Mouse (Mus musculus): ENCODE measurements around the gene Bnip1.
A peak's percentile ranks its signal among the peaks of the same experiment; 100 is the strongest.

The Bnip1 gene

GRCm38 (mm10) chr17:26794744-26795143, 13.9 kb downstream of the Bnip1 start:
- DNase-seq = peak; percentile 37 to 66

DNA sequence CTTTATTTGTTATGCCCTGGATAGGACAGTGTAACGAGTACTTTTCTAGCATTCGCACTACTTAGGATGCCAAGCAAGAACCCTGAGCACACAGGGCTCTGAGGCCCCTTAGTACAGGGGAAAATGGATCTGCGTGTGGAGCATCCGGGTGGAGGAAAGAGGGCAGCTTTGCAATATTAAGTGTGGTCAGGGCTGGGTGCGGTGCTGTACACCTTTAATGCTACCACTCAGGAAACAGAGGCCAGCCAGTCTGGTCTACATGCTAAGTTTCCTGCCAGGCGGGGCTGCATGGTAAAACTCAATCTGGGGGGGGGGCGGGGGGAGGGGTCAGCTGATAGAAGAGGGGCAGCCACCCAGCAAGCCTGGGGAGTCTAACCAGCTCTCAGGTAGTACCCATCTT, 14.5 kb downstream of the Bnip1 start:
- DNase-seq = no peak

- no peak for DNase-seq
Measured at GRCm38 (mm10) chr17:26797379-26798128, 16.7 kb downstream of the Bnip1 start.

DNA sequence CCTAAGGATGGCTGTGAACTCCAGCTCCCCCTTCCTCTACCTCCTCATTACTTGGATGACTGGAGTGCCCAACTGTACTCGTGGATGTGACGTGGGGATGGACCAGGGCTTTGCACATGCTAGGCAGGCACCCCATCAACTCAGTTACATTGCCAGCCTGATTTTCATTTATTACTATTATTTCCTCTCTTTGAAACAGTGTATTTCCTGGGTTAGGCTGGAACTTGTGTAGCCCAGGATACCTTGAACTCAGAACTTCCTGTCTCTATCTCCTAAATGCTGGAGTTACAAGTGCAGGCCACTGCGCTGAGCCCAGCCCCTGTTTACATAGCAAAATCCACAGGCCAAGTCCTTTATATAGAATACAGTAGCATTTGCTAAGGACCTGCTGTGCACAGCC, 22.0 kb downstream of the Bnip1 start:
- no peak for DNase-seq

DNA sequence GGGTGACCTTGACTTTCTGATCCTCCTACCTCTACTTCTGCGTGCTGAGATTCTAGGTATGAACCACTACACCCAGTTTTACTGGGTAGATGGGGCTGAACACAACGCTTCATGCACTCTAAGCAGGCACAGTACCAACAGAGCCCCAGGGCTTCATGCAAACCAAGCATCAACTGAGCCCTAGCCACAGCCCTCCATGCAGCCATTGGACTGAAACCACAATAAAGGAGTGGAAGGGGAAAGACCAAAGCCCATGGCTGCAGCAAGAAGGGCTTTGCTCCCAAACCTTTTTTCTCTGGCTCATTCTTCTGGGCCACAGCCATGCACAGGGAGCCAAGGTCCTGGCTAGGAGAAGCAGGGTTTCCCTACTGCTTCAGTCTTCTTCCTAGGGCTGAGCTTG, 31.7 kb downstream of the Bnip1 start:
- no peak for DNase-seq

DNA sequence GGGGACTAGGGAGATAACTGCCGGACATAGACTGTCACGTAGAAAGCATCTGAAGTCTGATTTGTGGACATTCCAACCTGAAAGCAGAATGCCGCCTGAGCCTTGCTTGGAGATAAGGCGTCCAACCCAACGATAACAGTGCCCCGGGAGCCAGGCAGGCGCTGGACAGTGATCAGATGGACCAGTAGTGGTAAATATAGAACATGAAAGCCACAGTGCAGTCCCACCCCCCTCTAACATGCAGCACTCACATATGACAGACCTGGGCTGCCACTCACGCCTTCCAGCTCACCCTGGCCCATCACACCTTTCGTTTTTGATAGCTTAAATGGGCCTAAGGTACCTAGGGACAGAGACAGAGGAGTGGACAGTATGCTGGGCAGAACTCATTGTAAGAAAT, 32.6 kb downstream of the Bnip1 start:
- DNase-seq = no peak

GRCm38 (mm10) chr17:26816810-26817209, 35.9 kb downstream of the Bnip1 start:
- no peak for DNase-seq

DNA sequence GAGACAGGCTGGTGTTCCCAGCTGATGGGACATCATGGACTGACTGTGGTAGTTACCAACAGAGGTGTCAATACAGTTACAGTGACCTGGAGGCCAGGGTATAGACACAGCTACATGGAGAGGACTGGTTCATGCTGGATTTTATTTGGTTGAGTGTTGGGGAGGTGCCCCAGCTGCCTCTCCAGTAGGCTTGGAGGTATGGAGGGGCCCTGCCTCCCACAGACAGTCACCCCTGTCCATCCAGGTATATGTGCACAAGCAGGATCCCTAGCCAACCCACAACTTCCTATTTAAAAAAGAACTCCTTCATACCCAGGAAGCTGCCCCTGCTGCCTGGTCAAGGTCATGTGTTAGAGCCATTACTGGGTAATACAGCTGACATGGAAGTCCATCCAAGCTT, 36.9 kb downstream of the Bnip1 start:
- DNase-seq = no peak

- no peak for DNase-seq
Measured at GRCm38 (mm10) chr17:26826131-26826530, 45.3 kb downstream of the Bnip1 start.

- DNase-seq = no peak
Measured at GRCm38 (mm10) chr17:26833806-26834205, 52.9 kb downstream of the Bnip1 start.

DNA sequence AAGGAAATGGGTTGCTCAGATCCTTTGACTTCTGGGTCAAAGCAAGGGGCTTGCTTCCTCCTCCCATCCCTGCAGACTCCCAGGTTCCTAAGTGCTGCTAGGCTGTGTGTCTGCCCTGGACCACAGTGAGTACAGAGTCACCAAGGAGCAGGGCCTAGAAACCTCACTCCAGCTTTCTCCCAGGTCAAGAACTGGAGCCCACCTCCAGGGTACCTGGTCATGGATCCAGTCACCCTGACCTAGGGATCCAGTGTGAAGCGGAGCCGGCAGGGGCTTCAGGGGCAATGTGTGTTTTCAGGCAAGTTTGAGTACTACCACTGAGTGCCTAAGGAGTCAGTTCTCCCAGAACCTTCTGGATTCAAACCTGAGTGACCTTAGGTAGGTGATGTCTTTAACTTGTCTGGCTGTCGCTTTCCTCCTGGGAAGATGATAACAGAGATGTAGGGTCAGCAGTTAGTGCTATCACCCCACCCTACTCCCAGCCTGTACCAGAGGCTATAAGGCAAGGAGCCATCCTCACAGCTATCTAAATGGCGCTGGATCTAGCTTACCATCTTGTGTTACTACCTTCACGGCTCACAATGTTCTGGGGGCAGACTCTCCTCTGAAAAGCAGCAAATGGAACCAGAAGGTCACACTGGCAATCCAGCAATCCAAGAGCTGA, 53.6 kb downstream of the Bnip1 start:
- DNase-seq = no peak

DNA sequence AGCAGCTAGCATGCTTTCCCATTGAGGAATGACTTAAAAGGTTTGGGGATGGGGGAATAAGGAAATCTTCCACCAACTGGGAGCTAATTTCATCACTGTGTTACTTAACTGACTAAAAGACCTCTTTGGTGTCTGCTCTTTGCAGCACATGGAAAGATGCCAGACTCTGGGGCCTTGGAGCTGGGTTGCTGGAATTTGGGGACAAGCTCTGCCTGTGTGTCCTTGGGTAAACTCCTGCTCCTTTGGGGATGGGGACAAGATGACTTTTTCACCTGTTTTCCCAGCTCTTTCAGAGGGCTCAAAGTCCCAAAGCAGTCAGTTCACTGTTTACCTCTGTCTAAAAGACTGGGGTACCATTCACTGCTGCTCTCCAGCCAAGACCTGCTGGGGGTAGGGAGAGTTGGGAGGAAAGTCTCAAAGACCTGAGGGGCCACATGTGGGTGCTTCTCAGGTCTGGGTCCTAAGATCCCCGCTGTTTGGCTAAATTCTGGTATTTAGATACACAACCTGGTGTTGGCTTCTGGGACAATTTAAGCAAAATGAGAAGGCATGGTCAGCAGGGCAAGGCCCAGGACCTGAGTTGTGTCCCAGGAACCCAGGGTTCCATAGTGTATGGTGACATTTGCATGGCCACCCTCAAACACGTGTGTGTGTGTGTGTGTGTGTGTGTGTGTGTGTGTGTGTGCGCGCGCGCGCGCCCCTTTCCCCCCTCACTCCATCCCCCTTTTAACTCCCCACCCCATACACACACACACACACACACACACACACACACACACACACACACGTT, 54.3 kb downstream of the Bnip1 start:
- no peak for DNase-seq

- DNase-seq = no peak
Measured at GRCm38 (mm10) chr17:26835956-26836355, 55.1 kb downstream of the Bnip1 start.

DNA sequence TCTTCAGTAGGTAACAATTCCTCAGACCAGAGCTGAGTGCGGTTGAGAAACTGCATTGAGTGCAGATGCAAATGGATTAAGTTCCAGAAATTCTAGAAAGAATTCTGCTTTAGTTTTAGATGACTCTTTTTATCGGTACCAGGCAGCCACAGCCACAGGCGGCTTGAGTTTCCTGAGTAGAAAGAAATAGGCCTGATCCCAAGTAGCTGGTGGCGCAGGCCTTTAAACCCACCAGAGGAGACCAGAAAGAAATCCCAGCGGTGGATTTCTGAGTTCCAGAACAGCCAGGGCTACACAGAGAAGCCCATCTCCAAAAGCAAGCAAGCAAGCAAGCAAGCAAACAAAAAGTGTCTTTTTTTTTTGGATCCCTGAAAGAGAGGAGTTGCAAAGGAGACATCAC, 55.5 kb downstream of the Bnip1 start:
- DNase-seq = no peak

DNA sequence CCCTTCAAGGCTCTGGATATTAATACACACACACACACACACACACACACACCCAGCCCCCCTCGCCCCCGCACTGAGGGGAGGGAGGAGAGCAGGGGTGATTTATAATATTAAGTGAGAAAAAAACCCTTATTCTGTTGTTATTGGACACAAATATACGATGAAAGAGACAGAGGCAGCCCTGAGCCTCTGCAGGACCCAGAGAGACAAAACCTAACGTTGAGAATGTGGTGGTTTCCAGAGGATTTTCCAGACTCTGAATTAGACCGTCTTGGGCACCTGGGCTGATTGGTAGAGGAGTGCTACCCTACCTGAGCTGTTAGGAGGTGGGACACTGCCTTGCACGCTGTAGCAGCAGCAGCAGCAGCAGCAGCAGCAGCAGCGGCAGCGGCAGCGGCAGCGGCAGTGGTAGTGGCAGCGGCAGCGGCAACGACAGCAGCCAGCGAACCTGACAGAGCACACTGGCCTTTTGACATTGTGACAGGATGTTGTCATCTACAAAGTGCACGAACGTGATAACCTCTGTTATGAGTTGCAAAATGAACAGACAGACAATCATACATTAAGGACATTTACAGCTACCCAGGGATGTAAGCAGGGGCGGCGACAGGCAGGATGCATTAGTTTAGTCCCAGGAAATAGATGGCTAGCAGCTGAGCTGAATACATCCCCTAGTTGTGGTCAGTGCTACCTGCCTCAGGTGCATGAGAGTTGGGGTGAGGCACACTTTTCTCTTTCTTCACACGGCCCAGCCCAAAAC, 56.1 kb downstream of the Bnip1 start:
- no peak for DNase-seq

DNA sequence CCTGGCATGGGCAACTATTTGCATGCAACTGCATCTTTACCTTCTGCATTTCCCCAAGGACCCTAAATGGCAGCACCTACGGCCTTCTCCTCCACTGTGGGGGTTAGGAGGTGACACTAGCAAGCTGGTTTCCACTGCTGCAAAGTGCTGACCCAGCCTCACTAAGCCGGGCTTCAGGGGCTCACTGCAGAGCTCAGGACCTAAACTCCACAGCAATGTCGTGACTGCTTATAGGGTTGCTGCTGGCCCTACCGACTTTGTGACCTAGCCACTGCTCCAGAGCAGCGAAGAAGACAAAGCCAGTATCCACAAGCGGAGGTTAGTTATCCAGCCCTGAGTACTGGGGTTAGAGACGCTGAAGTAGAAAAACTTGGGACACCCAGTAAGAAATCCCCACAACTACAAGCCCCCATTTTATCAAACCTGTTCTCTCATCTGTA, 56.7 kb downstream of the Bnip1 start:
- DNase-seq = no peak

DNA sequence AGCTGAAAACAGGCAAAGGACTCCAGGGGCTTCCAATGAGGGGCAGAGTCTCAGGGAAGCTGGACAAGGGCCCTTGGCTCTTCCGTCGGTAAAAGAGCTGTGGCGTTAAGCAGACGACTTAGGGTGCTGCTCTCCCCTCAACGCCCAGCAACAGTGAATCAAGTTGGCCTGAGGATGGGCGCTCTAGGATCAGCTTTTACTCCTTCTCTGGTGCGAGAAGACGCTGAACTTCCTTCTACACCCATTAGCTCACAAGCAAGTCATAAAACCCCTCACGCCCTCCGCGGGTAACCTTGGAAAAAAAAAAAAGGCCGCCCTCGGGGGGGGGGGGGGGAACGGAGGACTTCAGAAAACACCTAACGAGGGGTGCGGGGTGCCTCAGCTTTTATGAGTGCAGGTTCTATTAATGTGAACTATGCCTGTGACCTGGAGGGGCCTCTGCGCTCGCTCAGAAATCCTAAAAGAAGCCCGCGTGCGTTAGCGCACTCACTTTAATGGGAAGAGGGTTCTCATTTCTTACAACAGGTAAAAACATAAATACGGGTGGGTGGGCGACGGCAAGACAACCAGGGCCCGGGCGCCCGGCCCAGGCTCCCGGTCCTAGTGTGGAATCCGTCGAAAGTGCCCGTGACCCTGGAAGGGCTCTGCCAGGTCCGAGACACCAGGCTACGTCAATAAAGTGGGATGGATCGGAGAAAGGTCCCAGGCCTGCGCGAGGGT, 57.5 kb downstream of the Bnip1 start:
- no peak for DNase-seq

DNA sequence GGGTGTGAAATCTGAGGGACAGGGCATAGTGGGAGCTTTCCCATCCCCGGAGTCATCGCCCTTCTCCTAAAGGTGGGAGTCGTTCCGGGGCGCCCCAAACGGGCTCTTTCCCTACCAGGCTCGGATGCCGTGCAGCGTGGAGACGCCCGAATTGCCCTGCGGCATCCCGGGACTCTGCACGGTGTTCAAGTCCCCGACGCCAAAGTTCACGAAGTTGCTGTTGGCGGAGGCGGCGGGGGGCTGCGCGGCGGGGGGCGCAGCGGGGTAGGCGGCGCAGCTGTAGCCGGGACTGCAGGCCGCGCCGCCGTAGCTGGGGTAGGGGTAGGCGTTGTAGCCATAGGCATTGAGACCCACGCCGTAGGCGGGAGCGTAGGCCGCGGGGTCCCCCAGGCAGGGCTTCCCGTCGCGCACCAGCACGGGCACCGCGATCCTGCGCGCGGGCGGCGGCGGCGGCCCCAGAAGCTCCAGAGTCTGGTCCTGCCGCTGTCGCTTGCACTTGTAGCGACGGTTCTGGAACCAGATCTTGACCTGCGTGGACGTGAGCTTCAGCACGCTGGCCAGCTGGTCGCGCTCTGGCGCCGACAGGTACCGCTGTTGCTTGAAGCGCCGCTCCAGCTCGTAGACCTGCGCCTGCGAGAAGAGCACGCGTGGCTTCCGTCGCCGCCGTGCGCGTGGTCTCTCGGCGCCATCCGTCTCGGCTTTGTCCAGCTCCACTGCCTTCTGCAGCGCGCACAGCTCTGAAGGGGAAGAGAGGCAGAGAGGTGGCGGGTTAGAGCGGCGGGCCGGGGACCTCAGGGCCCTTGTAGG, 58.2 kb downstream of the Bnip1 start:
- no peak for DNase-seq

DNA sequence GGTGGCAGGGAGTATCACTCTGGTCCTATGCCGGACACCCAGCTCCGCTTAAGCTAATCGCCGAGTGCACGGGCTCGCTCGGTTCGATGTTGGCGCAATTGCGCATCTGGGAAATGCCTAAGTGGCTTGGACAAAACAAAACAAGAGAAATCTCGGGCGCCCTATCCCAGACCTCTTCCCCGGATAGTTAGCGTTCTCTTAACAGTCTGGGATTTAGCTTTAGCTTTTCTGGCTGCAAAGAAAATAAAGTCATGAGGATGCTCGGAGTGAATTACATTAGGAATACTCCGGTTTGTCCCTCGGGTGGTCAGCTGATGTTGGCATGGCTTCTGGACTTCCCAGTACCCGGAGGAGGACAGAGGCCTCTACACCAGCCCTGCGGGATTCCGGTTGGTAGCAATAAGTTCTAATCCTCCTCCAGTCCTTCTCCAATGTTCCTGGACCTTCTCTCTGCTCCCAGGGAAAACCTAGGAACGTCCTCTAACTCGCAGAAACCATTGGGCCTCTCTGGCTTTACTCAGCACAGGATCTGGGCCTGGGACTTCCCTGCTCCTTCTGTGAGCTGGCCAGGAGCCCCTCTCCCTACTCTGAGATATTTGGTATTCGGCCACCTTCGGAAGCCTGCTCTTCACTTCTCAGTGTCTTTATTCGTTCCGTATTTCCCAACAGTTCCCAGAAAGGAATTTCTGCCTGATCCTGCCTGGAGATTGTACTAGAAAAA, 59.0 kb downstream of the Bnip1 start:
- DNase-seq = no peak

DNA sequence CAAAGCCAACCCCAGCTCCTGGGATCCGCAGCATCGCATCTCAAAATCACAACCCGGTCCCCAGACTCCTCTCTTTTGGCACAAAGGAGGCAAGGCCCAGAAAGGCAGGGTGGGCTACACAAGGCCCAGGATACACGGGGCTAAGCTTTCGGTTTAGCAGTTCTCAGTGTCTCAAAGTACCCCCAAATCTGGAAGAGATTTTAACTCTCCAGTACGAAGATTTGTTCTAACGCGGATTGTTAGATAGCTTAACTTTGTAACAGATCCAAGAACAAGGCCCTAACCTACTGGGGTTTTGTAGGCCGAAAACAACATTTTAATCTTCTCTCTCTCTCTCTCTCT, 59.5 kb downstream of the Bnip1 start:
- DNase-seq = no peak

Measured in spleen, adult 18-20 months (tissue).